Comparison of ENCODE assay signal across 8 mouse cellular contexts in the genomic region with DNA sequence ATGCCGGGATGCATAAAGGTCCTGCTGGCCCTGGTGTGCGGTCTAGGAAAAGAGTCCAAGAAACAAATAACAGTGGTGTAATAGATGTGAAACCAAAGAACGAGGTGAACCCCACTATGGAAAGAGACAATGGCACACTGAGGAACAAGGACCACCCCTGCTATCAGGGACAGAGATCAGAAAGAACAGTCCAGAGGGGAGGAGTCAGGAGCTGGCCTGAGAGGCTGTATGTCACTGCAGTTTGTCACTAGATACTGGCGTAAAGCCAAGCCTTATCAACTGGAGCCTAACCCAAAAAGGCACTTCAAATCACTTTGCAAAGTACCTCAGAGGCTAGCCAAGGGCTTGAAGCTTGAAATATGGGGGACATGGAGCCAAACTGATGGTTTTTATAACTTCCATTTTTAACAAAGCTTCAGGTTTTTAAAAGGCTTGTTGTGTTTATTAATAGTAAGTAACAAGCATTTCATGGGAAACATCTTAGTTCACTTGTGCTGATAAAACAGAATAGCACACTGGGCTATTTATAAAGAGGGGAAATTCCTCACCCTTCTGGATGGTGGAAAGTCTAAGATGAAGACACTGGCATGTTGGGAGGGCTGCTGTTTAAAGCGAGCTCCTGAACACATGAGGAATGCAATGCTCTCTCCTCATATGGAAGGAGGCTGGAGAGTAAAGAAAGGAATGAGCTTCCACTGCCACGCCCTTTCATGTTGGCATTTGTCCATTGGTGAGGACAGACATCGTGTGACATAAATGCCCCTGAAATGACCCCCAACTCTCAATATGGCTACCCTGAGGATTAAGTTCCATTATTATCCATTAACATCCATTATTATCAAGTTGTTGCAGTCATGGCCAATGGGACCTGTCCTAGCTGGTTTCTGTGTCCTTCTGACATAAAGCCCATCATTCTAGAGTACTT.
A peak's percentile ranks its signal among the peaks of the same experiment; 100 is the strongest.
DNase-seq lines count a peak whose midpoint lies in the region; ATAC-seq and TF ChIP-seq lines count a peak whose summit lies in the region.
"Had no signal": no experiment of that assay in that cellular context is flagged by ENCODE, and none has a peak within 500 bp of the region (broad histone marks: within the 10 kb centered on the region; RNA-seq: fewer than 3 reads in every experiment).

No protein-coding gene starts in this region.

- H3K79me2 ChIP-seq in heart, adult 2 months (replicated peaks; ENCODE audit: control insufficient read depth, insufficient read depth, low read length), result no peaks in the 10 kb centered on the region

- H3K4me3 ChIP-seq in lung, embryonic 14.5 days (ENCODE audit: low read depth, low read length), result no peak overlapping the region
- H3K4me3 ChIP-seq in lung, adult 2 months (replicated peaks; ENCODE audit: extremely low read depth, low read depth, low read length), result no peak overlapping the region
- H3K4me3 ChIP-seq in heart, adult 2 months, result no peak overlapping the region
- H3K4me3 ChIP-seq in kidney, adult 2 months (ENCODE audit: insufficient read depth, low read depth, low read length), result no peak overlapping the region
- no peak overlapping the region for H3K4me3 ChIP-seq in neural tube, embryonic 15.5 days (replicated peaks)

- no peak for TF ChIP-seq POLR2A in lung, adult 2 months (IDR thresholded peaks at IDR 0.05; ENCODE audit: borderline replicate concordance, extremely low read depth, low read depth, low read length)
- no peak for TF ChIP-seq POLR2A in heart, adult 2 months (IDR thresholded peaks at IDR 0.05; ENCODE audit: insufficient read depth, low read depth, low read length)
- no peak for TF ChIP-seq POLR2A in kidney, adult 2 months (IDR thresholded peaks at IDR 0.05; ENCODE audit: low read depth, low read length)

- TF ChIP-seq EP300 in heart, adult 2 months (IDR thresholded peaks at IDR 0.05; ENCODE audit: insufficient read depth, low read depth, low read length), result no peak

- H3K27me3 ChIP-seq in lung, embryonic 14.5 days (ENCODE audit: insufficient read depth, low read length), result no peaks in the 10 kb centered on the region
- H3K27me3 ChIP-seq in heart, adult 2 months (ENCODE audit: control insufficient read depth, insufficient read depth, low read length), result no peaks in the 10 kb centered on the region
- H3K27me3 ChIP-seq in kidney, adult 2 months (replicated peaks; ENCODE audit: control insufficient read depth, insufficient read depth, low read length), result no peaks in the 10 kb centered on the region
- H3K27me3 ChIP-seq in neural tube, embryonic 15.5 days (replicated peaks), result no peaks in the 10 kb centered on the region

- no peak overlapping the region for H3K4me2 ChIP-seq in lung, embryonic 14.5 days
- no peak overlapping the region for H3K4me2 ChIP-seq in neural tube, embryonic 15.5 days

- peaks cover 12% of the 10 kb centered on the region for H3K4me1 ChIP-seq in lung, embryonic 14.5 days (ENCODE audit: insufficient read depth)
- peaks cover 24% of the 10 kb centered on the region for H3K4me1 ChIP-seq in lung, adult 2 months (ENCODE audit: control insufficient read depth, insufficient read depth, low read length)
- H3K4me1 ChIP-seq in heart, adult 2 months (ENCODE audit: control insufficient read depth, insufficient read depth, low read length), result peaks cover 6% of the 10 kb centered on the region; the same call in 1 of the 2 replicates
- no peaks in the 10 kb centered on the region for H3K4me1 ChIP-seq in kidney, adult 2 months (ENCODE audit: control insufficient read depth, insufficient read depth, low read length)
- no peaks in the 10 kb centered on the region for H3K4me1 ChIP-seq in neural tube, embryonic 15.5 days

- no peaks in the 10 kb centered on the region for H3K9me3 ChIP-seq in lung, embryonic 14.5 days (ENCODE audit: low read depth, low read length)
- H3K9me3 ChIP-seq in neural tube, embryonic 15.5 days (replicated peaks), result no peaks in the 10 kb centered on the region

- no peaks in the 10 kb centered on the region for H3K36me3 ChIP-seq in lung, embryonic 14.5 days (ENCODE audit: insufficient read depth)
- peaks cover 3% of the 10 kb centered on the region; the same call in 1 of the 2 replicates for H3K36me3 ChIP-seq in heart, adult 2 months (ENCODE audit: control insufficient read depth, insufficient read depth, low read length)
- H3K36me3 ChIP-seq in kidney, adult 2 months (ENCODE audit: control insufficient read depth, insufficient read depth, low read length), result no peaks in the 10 kb centered on the region
- H3K36me3 ChIP-seq in neural tube, embryonic 15.5 days, result no peaks in the 10 kb centered on the region

- no peak for TF ChIP-seq CTCF in lung, embryonic 14.5 days (IDR thresholded peaks at IDR 0.05; ENCODE audit: low read depth)
- no peak for TF ChIP-seq CTCF in lung, adult 2 months (IDR thresholded peaks at IDR 0.05; ENCODE audit: insufficient read depth, low read length)
- no peak for TF ChIP-seq CTCF in heart, adult 2 months (IDR thresholded peaks at IDR 0.05)
- TF ChIP-seq CTCF in kidney, adult 2 months (conservative IDR thresholded peaks at IDR 0.05; ENCODE audit: insufficient read depth, insufficient read length, low read depth, low read length), result no peak

- intact Hi-C loops in heart, adult 2 months (cut with DNase I), result no loop called here

- peak overlapping the region; percentile 39; the same call in 1 of the 2 replicates for H3K27ac ChIP-seq in lung, embryonic 14.5 days (ENCODE audit: low read depth)
- H3K27ac ChIP-seq in heart, adult 2 months, result peak overlapping the region; percentile 64
- H3K27ac ChIP-seq in kidney, adult 2 months (ENCODE audit: insufficient read depth, low read depth, low read length), result peak overlapping the region; percentile 54
- no peak overlapping the region for H3K27ac ChIP-seq in neural tube, embryonic 15.5 days (replicated peaks)

- peak; percentile 60 for DNase-seq in lung, embryonic 14.5 days
- DNase-seq in lung, adult 2 months, result no peak
- DNase-seq in heart, adult 2 months, result peak in 1 of 2 experiments; percentile 42
- peak; percentile 72 for DNase-seq in kidney, adult 2 months
- peak; percentile 14 for DNase-seq in skeletal muscle tissue, adult 2 months (ENCODE audit: low read depth, low spot score)
- DNase-seq in frontal cortex, postnatal 25 days (ENCODE audit: low spot score in 2 of 2), result no peak
- DNase-seq: cerebellum, postnatal 36 days had no signal

- 0 out of 2 replicates have a peak, but pooled peaks have one; percentile 38 for ATAC-seq in lung, embryonic 14.5 days (ENCODE audit: insufficient read depth)
- no peak for ATAC-seq in neural tube, embryonic 15.5 days (ENCODE audit: low FRiP score)

- 55% methylated on average over 7 of the region's 7 CpGs for WGBS in lung, embryonic 14.5 days
- 50% methylated on average over 7 of the region's 7 CpGs for WGBS in lung, adult 2 months
- 31% methylated on average over 7 of the region's 7 CpGs for WGBS in heart, adult 2 months
- 64% methylated on average over 7 of the region's 7 CpGs for WGBS in kidney, adult 2 months
- 64% methylated on average over 7 of the region's 7 CpGs for WGBS in neural tube, embryonic 15.5 days

- H3K9ac ChIP-seq in lung, embryonic 14.5 days, result no peak overlapping the region
- no peak overlapping the region for H3K9ac ChIP-seq in heart, adult 2 months (ENCODE audit: low read depth, low read length)
- no peak overlapping the region for H3K9ac ChIP-seq in neural tube, embryonic 15.5 days (replicated peaks)

Comparison
In these comparisons a context has a peak if more than half of its experiments do, and no peak if none do; other contexts are left out.
1. DNase-seq: peak in lung, embryonic 14.5 days (single experiment), kidney, adult 2 months (single experiment) and skeletal muscle tissue, adult 2 months (single experiment); none in lung, adult 2 months (single experiment) and frontal cortex, postnatal 25 days (0 of 2).